Mouse (Mus musculus): Measurements from ENCODE around the gene Mef2a. TPM values are rescaled to one million over a fixed set of nuclear protein-coding genes. Genes with fewer than 3 reads are reported as not detected.
A peak's percentile ranks its signal among the peaks of the same experiment; 100 is the strongest.

Gene Mef2a
- total RNA-seq, 2 experiments from 2014 or later, result 130 to 147 TPM

DNA sequence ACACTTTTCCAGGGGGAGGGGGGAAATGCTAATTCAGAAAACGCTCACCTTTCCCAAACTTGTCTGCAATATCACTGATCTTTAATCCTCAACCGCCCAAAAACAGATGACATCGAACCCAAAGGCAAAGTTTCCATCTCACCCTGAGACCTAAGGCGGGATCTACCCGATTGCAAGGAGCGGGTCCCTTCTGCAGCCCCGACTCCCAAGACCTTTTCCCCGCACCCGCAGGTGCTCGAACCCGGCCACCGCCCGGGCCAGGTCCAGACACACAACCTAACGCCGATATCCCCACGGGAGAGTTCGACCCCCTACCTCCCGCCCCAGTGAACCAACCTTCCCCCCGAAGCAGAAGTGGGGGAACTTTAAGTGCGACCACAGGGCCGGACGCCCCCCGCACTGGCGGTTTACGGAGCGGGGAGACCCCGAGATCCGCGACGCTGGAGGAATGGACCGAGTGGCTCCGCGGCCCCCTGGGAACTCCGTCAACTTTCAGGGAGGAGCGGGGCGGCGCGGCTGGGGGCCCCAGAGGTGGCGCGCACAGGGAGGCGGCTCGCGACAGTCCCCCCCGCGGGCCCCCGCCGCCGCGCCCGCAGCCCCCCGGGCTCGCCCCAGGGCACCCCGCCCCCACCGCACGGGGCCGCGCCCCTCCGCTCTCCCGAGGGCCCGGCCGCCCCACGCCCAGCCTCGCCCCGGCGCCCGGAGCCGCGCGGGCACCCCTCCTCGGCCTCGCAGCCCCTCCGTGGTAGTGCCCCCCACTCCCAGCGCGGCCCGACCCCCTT is 576 bp downstream of the Mef2a start:
- intact Hi-C loops (cut with DNase I), result loop anchor here (5.0 kb wide), 1 partner anchor 175 kb away; no protein-coding TSS in a partner anchor
- DNase-seq (ENCODE audit: low spot score), result peak; percentile 21

DNA sequence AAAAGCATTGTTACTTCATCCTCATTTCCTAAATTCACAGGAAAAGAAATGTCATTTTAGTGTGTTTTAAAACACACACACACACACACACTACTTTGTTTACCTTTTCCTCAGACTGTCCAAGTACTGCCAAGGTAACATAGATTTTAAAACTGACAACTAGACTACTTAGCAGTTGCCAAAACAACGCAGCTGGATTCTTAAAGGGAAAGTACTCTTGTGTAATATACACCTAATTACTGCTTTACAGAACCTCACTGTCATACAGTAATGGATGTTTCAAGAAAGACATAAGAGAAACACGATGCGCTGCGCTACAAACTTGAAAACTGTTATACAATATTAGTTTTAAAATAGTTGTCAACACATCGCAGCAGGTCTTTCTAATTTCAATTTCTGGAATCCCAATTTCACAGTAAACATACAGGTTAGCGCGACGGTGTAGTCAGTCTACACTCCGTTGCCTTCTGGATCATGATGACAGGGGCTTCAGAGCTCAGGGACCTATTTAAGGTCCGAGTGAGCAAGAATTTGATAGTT is 1.2 kb downstream of the Mef2a start:
- intact Hi-C loops (cut with DNase I), result loop anchor here (5.0 kb wide), 1 partner anchor 176 kb away; no protein-coding TSS in a partner anchor
- no peak for DNase-seq (ENCODE audit: low spot score)

DNA sequence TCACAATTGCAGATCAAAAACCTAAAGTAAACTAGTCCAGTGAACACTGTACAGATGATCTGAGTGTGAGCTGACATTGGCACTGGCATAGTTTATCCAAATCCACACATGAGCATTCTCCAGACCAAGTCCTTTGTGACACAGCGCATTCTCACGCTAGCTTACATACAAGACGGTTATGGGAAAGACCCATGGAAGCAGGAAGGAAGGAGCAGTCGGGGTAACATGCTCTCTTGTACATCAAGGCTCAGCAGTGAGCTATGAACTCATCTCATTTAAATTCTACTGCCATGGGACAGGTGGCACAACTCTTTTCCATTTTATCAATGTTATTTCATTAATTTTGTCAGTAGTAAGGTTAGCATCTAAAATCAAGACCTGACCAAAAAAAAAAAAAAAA is 3.0 kb downstream of the Mef2a start:
- no peak for DNase-seq (ENCODE audit: low spot score)

GRCm38 (mm10) chr7:67368394-67368793 is 4.3 kb downstream of the Mef2a start:
- DNase-seq (ENCODE audit: low spot score), result no peak
- intact Hi-C loops (cut with DNase I), result loop anchor here (5.0 kb wide), 2 partner anchors 121 to 149 kb away; no protein-coding TSS in a partner anchor

More for the DNA sequence above, 3.0 kb downstream of the Mef2a start:
- intact Hi-C loops (cut with DNase I), result loop anchor here (5.0 kb wide), 3 partner anchors 122 to 178 kb away; no protein-coding TSS in a partner anchor

GRCm38 (mm10) chr7:67360588-67360987 is 12.1 kb downstream of the Mef2a start:
- intact Hi-C loops (cut with DNase I), result no loop called here
- no peak for DNase-seq (ENCODE audit: low spot score)

DNA sequence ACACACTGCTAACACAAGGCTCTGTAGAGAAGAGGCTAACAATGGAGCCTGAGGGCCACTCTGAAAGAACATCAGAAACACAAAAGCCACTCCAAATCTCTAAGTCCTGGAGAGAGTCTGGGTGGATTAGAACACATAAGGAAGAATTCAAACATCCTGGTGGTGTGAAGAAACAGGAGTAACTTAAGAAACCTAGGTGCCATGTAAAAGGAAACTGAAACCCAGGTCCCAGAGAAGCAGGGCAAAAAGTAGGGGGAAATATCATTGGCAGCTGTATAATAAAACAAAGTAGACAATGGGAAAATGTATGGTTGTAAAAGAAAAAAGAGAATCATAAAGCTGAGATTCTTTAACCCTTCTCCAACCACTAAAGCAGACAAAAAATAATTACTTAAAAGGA is 12.8 kb downstream of the Mef2a start:
- no peak for DNase-seq (ENCODE audit: low spot score)
- intact Hi-C loops (cut with DNase I), result loop anchor here (5.0 kb wide), 1 partner anchor 53 kb away; no protein-coding TSS in a partner anchor

DNA sequence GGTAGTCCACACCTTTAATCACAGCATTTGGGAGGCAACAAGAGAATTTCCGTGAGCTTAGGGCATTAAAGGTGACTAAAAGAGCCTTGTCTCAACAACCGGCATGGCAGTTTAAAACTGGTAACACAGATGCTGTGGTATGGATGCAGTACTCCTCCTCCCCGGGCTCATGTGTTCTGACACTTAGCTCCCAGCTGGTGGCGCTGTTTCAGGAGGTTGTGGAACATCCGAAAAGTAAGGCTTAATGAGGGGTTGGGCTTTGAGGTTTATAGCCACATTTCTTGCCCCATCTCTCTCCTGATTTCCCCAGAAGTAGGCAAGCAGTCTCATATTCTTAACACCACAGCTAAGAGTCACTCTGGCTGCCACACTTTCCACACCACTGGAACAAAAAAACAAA is 16.8 kb downstream of the Mef2a start:
- intact Hi-C loops (cut with DNase I), result loop anchor here (5.0 kb wide), 1 partner anchor 49 kb away; no protein-coding TSS in a partner anchor

DNA sequence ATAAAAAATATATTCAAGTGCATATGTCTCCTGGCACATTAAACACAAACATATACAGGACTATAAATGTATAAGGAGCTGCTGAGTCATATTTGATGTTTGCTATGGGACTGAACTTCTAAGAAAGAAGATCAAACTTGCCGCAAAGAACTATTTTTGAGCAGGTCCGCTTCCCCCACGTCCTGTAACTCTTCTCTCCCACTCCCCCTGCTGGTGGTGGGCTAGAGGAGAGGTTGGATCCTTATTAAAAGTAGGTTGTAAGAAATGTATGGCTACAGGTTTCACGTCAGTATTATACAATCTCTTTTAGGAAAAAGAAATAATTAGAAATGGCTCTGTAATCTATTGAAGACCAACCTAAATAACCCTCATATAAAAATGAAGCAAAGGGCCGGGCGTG is 19.0 kb downstream of the Mef2a start:
- intact Hi-C loops (cut with DNase I), result no loop called here
- DNase-seq (ENCODE audit: low spot score), result no peak

More for the DNA sequence above, 16.8 kb downstream of the Mef2a start:
- DNase-seq (ENCODE audit: low spot score), result no peak

GRCm38 (mm10) chr7:67352989-67353388 is 19.7 kb downstream of the Mef2a start:
- no peak for DNase-seq (ENCODE audit: low spot score)
- intact Hi-C loops (cut with DNase I), result no loop called here

DNA sequence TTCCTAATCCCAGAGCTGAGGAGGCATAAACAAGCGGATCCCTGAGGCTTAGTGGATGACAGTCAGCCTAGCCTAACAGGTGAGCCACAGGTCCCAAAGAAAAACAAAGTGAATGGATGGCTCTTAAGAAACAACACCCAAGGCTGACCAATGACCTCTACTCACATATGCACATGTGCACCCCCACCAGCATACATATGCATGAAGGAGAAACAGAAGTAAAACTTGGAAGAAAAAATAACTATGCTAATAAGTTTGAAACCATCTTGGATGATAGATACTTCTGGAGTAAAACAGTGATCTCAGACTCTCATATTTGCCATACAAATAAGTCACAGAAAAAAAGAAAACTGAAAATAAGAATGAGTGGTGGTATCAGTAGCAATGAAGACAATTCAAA is 28.2 kb downstream of the Mef2a start:
- no peak for DNase-seq (ENCODE audit: low spot score)
- intact Hi-C loops (cut with DNase I), result no loop called here

DNA sequence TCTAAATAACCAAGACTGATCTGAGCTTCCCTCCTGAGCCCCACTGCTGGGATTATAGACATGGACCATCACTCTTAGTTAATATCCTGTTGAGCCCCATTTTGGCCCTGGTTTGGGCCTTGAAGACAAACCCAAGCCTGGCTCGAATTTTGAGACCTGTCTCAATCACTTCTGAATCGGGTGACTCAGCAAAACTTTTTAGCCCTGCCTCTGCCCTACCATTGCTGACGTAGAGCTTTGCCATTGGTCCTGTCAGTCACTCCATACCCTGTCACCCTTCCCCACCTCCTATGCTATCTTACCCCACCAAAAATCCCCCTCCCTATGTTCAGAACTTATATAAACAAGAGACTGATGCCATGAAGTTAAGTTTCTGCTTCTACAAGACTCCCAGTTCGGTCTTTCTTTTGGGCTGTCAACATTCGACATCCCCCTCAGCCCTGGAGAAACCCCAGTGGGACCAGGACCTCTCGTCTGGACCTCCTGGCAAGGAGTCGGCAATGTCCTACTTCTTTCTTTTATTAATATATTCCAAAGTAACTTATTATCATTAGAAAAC is 30.5 kb downstream of the Mef2a start:
- DNase-seq (ENCODE audit: low spot score), result no peak
- intact Hi-C loops (cut with DNase I), result no loop called here

DNA sequence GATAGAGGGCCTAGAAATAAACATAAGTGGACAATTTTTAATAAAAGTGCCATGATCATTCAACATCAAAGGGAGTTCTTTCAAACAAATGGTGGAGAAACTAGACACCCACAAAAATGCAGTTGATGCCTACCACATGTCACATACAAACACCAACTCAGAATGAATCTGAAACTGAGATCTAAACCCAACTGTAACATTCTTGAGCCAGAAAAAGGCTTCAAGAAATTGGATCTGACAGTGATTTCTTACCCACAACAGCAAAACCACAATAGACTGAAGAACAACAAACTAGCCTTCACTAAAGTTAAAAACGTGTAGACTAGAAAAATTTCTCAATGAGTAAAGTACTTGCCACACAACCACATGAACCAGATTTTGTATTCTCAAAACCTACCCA is 52.3 kb downstream of the Mef2a start:
- intact Hi-C loops (cut with DNase I), result no loop called here
- no peak for DNase-seq (ENCODE audit: low spot score)

DNA sequence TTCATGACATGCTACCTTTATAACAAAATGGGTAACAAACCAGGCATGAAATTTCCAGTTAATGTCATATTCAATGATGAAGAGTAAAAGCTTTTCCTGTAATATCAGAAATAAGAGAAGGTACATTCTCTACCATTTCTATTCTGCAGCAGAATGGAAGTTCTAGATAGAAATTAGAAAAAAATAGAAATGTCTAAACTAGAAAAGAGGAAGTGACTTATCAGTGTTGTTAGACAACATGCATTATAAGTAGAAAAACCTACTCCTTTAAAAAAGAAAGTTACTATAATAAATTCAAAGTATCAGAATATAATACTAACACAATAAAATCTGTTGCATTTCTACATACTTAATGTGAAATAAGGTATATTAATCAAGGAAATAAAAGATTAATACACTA is 54.0 kb downstream of the Mef2a start:
- intact Hi-C loops (cut with DNase I), result no loop called here
- DNase-seq (ENCODE audit: low spot score), result no peak

DNA sequence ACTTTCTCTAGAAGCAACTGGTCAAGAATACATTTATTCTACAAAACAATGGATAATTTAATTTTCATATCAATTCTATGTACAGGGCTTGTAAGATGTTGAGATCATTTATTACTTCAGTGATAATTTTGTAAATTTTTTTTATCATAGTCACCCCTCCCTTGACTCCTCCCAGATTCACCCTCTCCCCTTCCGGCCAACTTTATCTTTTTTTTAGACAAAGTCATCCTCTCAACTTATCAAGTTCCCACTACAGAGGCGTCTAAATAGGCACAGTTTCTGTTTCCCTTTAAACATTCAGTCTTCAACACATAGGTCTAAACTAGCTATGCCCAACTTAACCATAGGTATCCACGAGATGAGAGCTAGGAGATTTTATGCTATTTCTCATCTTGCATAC is 59.5 kb downstream of the Mef2a start:
- no peak for DNase-seq (ENCODE audit: low spot score)
- intact Hi-C loops (cut with DNase I), result no loop called here

DNA sequence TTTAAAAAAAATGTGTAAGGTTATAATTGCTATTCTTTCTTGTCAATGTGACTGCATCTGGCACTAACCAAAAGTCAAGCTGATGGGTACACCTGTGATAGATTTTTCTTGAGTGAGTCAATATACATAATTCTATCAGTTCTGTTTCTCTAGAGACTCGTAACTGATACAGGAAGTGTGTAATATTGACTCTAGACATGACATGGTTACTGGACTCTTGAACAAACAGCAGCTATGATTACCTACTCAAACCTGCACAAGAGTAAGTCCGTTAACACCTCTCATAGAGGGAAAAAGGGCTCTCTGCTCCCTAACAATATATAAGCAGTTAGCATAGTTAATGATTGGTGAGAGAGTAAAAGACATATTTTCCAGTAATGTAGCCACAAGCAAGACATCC is 62.5 kb downstream of the Mef2a start:
- no peak for DNase-seq (ENCODE audit: low spot score)
- intact Hi-C loops (cut with DNase I), result no loop called here

- intact Hi-C loops (cut with DNase I), result loop anchor here (5.0 kb wide), 1 partner anchor 49 kb away; no protein-coding TSS in a partner anchor
- DNase-seq (ENCODE audit: low spot score), result no peak
Measured at GRCm38 (mm10) chr7:67308102-67308501, 64.6 kb downstream of the Mef2a start.

GRCm38 (mm10) chr7:67307078-67307477 is 65.6 kb downstream of the Mef2a start:
- intact Hi-C loops (cut with DNase I), result loop anchor here (5.0 kb wide), 1 partner anchor 50 kb away; no protein-coding TSS in a partner anchor
- no peak for DNase-seq (ENCODE audit: low spot score)

GRCm38 (mm10) chr7:67304937-67305336 is 67.7 kb downstream of the Mef2a start:
- intact Hi-C loops (cut with DNase I), result loop anchor here (5.0 kb wide), 1 partner anchor 52 kb away; no protein-coding TSS in a partner anchor
- DNase-seq (ENCODE audit: low spot score), result no peak

DNA sequence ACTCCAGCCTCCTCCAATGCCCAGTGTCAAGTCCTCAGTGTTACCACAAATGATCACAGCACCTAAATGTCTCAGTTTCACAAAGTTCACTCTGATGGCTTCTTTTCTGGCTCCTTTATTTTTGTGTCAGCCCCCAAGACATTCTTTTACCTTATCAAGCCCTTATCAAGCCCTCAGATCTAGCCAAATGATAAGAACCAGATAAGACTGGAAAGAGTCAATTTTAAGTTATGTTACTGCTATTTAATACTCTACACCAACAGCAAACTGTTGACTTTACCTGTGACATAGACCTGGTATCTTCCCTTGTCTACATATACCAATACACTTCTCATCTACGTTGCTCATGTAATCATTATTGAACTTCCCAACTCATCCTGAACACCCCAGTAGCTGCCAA is 76.2 kb downstream of the Mef2a start:
- DNase-seq (ENCODE audit: low spot score), result no peak
- intact Hi-C loops (cut with DNase I), result no loop called here

DNA sequence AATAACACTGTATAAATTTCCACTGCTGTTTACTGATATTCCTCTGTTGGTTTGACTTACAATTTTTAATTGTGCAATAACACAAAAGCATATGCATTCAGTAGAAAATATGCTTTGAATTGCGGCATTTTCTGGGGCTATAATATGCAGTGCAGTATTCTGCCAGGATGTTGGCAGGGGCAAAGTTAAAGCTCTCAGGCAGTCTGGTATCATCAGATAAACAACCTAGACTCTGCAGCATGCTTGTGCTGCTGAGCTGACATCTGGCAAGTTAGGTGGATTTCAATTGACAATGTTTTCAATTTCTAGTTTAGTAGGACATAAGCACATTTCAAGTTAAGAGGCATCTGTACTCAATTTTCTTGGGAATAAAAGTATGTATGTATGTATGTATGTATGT is 81.3 kb downstream of the Mef2a start:
- intact Hi-C loops (cut with DNase I), result no loop called here

GRCm38 (mm10) chr7:67287456-67287855 is 85.2 kb downstream of the Mef2a start:
- intact Hi-C loops (cut with DNase I), result no loop called here
- no peak for DNase-seq (ENCODE audit: low spot score)

More for the DNA sequence above, 81.3 kb downstream of the Mef2a start:
- DNase-seq (ENCODE audit: low spot score), result no peak
